Mouse (Mus musculus): Measurements from ENCODE around the gene Mettl17.
"Not testable (repeated sequence)": the region's sequence is repeated elsewhere in the genome, so short reads cannot be mapped to it uniquely, and the experiment has no call there.

Gene Mettl17

GRCm38 (mm10) chr14:51884598-51885331, at the start of gene Mettl17:
Gene Mettl17 (plus strand): TSS chr14:51884842.
- DNase-seq (ENCODE audit: low read depth, low spot score), result peak; percentile 92

GRCm38 (mm10) chr14:51838480-51838879, 46.2 kb upstream of the Mettl17 start:
- not testable (repeated sequence) for DNase-seq (ENCODE audit: low read depth, low spot score)

GRCm38 (mm10) chr14:51842250-51842649, 42.4 kb upstream of the Mettl17 start:
- DNase-seq (ENCODE audit: low read depth, low spot score), result no peak

GRCm38 (mm10) chr14:51842781-51843180, 41.9 kb upstream of the Mettl17 start:
- DNase-seq (ENCODE audit: low read depth, low spot score), result no peak

GRCm38 (mm10) chr14:51843882-51844281, 40.8 kb upstream of the Mettl17 start:
- DNase-seq (ENCODE audit: low read depth, low spot score), result no peak

- no peak for DNase-seq (ENCODE audit: low read depth, low spot score)
Observed at GRCm38 (mm10) chr14:51846566-51846965, 38.1 kb upstream of the Mettl17 start.

GRCm38 (mm10) chr14:51851006-51851405, 33.6 kb upstream of the Mettl17 start:
- not testable (repeated sequence) for DNase-seq (ENCODE audit: low read depth, low spot score)

- DNase-seq (ENCODE audit: low read depth, low spot score), result no peak
Observed at GRCm38 (mm10) chr14:51853399-51853798, 31.2 kb upstream of the Mettl17 start, which contains the start of gene Ear6. Gene Ear6 (plus strand): TSS chr14:51853699.

- DNase-seq (ENCODE audit: low read depth, low spot score), result not testable (repeated sequence)
Observed at GRCm38 (mm10) chr14:51855280-51855679, 29.4 kb upstream of the Mettl17 start.

GRCm38 (mm10) chr14:51863603-51864002, 21.0 kb upstream of the Mettl17 start:
- DNase-seq (ENCODE audit: low read depth, low spot score), result not testable (repeated sequence)

- DNase-seq (ENCODE audit: low read depth, low spot score), result no peak
Observed at GRCm38 (mm10) chr14:51870756-51871155, 13.9 kb upstream of the Mettl17 start.

- no peak for DNase-seq (ENCODE audit: low read depth, low spot score)
Observed at GRCm38 (mm10) chr14:51871741-51872140, 12.9 kb upstream of the Mettl17 start.

GRCm38 (mm10) chr14:51877517-51877916, 7.1 kb upstream of the Mettl17 start:
- DNase-seq (ENCODE audit: low read depth, low spot score), result no peak

- peak; percentile 41 for DNase-seq (ENCODE audit: low read depth, low spot score)
Observed at GRCm38 (mm10) chr14:51883527-51884030, 1.1 kb upstream of the Mettl17 start.

- no peak for DNase-seq (ENCODE audit: low read depth, low spot score)
Observed at GRCm38 (mm10) chr14:51884031-51884544, 554 bp upstream of the Mettl17 start.

GRCm38 (mm10) chr14:51886051-51886450, 1.4 kb downstream of the Mettl17 start:
- DNase-seq (ENCODE audit: low read depth, low spot score), result no peak

GRCm38 (mm10) chr14:51889833-51890232, 5.2 kb downstream of the Mettl17 start:
- no peak for DNase-seq (ENCODE audit: low read depth, low spot score)

- no peak for DNase-seq (ENCODE audit: low read depth, low spot score)
Observed at GRCm38 (mm10) chr14:51892191-51892939, 7.7 kb downstream of the Mettl17 start, which contains the start of gene Slc39a2. Gene Slc39a2 (plus strand): TSS chr14:51892889.

GRCm38 (mm10) chr14:51893094-51893794, 8.6 kb downstream of the Mettl17 start:
- DNase-seq (ENCODE audit: low read depth, low spot score), result no peak

GRCm38 (mm10) chr14:51893809-51894208, 9.2 kb downstream of the Mettl17 start:
- no peak for DNase-seq (ENCODE audit: low read depth, low spot score)

- no peak for DNase-seq (ENCODE audit: low read depth, low spot score)
Observed at GRCm38 (mm10) chr14:51895071-51895470, 10.4 kb downstream of the Mettl17 start.

- DNase-seq (ENCODE audit: low read depth, low spot score), result no peak
Observed at GRCm38 (mm10) chr14:51896019-51896418, 11.4 kb downstream of the Mettl17 start.
